Mouse (Mus musculus): ENCODE measurements at regions not wholly inside any gene's neighbourhood (a gene's known extent, or its start where the extent isn't known, plus 50 kb on each side); places are given as distances from the start of the nearest gene placed in this dataset.

DNA sequence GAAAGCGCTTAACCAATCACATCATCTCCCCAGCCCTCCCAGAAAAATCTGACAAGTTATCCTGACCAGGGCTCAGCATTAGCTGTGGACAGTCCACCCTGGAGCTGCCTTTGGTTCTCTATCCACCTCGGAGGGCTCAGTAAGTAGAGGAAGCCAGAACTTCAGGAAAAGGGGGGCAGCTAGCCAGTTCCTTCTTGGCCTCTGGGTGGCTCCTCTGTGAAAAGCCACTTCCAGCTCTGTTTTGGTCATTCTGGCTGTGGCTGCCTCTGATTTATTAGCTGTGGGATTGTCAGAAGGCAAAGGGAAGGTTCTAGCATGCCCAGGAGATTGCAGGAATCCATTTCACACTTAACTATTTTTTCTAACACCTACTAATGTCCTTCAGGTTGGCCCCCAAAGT lies 59.6 kb upstream of the Cux1 start:
- peak overlapping the region; percentile 99 for H3K27ac ChIP-seq (ENCODE audit: control insufficient read depth, low read depth, low read length)
- DNase-seq (ENCODE audit: low read depth, low spot score) = no peak
- no peak for TF ChIP-seq MEF2A (IDR thresholded peaks at IDR 0.05; ENCODE audit: extremely low read depth, insufficient replicate concordance, low read depth, low read length, poor library complexity, severe bottlenecking)
- no peak for TF ChIP-seq JUND (IDR thresholded peaks at IDR 0.05; ENCODE audit: low read depth, low read length)
- no peak for TF ChIP-seq MYB (IDR thresholded peaks at IDR 0.05; ENCODE audit: low read depth, low read length)
- TF ChIP-seq ETS1 (IDR thresholded peaks at IDR 0.05; ENCODE audit: low read depth, low read length) = no peak
- no peak for TF ChIP-seq USF2 (IDR thresholded peaks at IDR 0.05; ENCODE audit: borderline replicate concordance in 1 of 2, insufficient read depth in 1 of 2, low read depth in 1 of 2, low read length in 2 of 2)
- no peaks in the 10 kb centered on the region for H3K27me3 ChIP-seq (ENCODE audit: control insufficient read depth in 1 of 2, insufficient read depth in 2 of 2, low read length in 2 of 2)
- peak overlapping the region; percentile 40 for H3K9ac ChIP-seq (ENCODE audit: control insufficient read depth, low read depth, low read length, poor library complexity, severe bottlenecking)
- peaks cover 4% of the 10 kb centered on the region; the same call in 1 of the 2 replicates for H3K79me2 ChIP-seq (ENCODE audit: control insufficient read depth, insufficient read depth, low read length, poor library complexity)
- H3K36me3 ChIP-seq (ENCODE audit: control insufficient read depth in 1 of 2, insufficient read depth in 2 of 2, low read length in 2 of 2) = peaks cover 0 to 48% of the 10 kb centered on the region in 2 experiments; a peak in 2 of 4 replicates
- peaks cover 22 to 52% of the 10 kb centered on the region in 2 experiments for H3K4me1 ChIP-seq (ENCODE audit: control insufficient read depth in 1 of 2, insufficient read depth in 2 of 2, low read length in 2 of 2)
- no peaks in the 10 kb centered on the region for H3K9me3 ChIP-seq (replicated peaks; ENCODE audit: insufficient read depth, low read length)
- H3K4me3 ChIP-seq (ENCODE audit: control insufficient read depth in 1 of 2, insufficient read depth in 1 of 2, low read depth in 2 of 2, low read length in 2 of 2) = peak overlapping the region in 1 of 2 experiments; percentile 12; a peak in 3 of 4 replicates

DNA sequence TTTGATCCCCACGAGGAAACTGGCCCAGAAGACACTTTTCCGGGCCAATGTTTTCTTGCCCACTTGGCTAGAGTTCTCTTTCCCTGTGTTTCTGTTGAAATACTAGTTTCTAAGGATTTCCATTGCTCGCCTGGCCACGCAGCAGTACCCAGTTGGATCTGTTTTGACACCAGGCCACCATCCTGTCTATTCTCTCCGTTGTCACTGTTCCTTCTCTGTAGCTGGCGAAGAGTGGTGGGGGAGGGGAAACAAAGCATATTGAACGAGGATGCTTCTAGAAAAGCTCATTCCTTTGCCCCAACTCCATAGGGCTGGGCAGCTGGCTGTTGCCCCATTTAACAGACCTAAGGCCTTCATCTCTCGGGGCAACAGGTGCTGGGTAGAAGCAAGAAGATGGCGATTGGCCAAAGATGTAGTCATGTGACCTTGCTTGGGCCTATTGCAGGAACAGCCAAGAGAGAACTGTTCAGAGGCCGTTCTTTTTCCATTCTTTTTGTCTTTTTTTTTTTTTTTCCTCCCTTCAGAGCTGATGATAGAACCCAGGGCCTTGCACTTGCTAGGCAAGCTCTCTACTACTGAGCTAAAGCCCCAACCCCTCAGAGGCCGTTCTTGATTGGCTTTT lies 60.5 kb upstream of the Cux1 start:
- H3K27ac ChIP-seq (ENCODE audit: control insufficient read depth, low read depth, low read length) = peak overlapping the region; percentile 99
- peak overlapping the region; percentile 43 to 64 for H3K4me3 ChIP-seq (ENCODE audit: control insufficient read depth in 1 of 2, insufficient read depth in 1 of 2, low read depth in 2 of 2, low read length in 2 of 2)
- H3K79me2 ChIP-seq (ENCODE audit: control insufficient read depth, insufficient read depth, low read length, poor library complexity) = peaks cover under 1% of the 10 kb centered on the region; the same call in 1 of the 2 replicates
- H3K9ac ChIP-seq (ENCODE audit: control insufficient read depth, low read depth, low read length, poor library complexity, severe bottlenecking) = peak overlapping the region; percentile 73
- peaks cover 19 to 53% of the 10 kb centered on the region in 2 experiments for H3K4me1 ChIP-seq (ENCODE audit: control insufficient read depth in 1 of 2, insufficient read depth in 2 of 2, low read length in 2 of 2)
- H3K27me3 ChIP-seq (ENCODE audit: control insufficient read depth in 1 of 2, insufficient read depth in 2 of 2, low read length in 2 of 2) = no peaks in the 10 kb centered on the region
- peak; percentile 95 for DNase-seq (ENCODE audit: low read depth, low spot score)
- no peaks in the 10 kb centered on the region for H3K9me3 ChIP-seq (replicated peaks; ENCODE audit: insufficient read depth, low read length)
- H3K36me3 ChIP-seq (ENCODE audit: control insufficient read depth in 1 of 2, insufficient read depth in 2 of 2, low read length in 2 of 2) = peaks cover 0 to 40% of the 10 kb centered on the region in 2 experiments; a peak in 2 of 4 replicates
- TF ChIP-seq POLR2AphosphoS2 (IDR thresholded peaks at IDR 0.05; ENCODE audit: low read length) (no peak), NELFE (IDR thresholded peaks at IDR 0.05; ENCODE audit: low read depth, low read length) (peak; percentile 57), USF1 (IDR thresholded peaks at IDR 0.05; ENCODE audit: low read depth, low read length) (peak; percentile 95), GATA1 (IDR thresholded peaks at IDR 0.05; ENCODE audit: low read depth, low read length) (no peak), BHLHE40 (IDR thresholded peaks at IDR 0.05; ENCODE audit: borderline replicate concordance, low read depth, low read length) (no peak), HCFC1 (IDR thresholded peaks at IDR 0.05; ENCODE audit: low read depth, low read length) (peak; percentile 57), TAL1 (IDR thresholded peaks at IDR 0.05; ENCODE audit: low read length) (no peak), UBTF (IDR thresholded peaks at IDR 0.05; ENCODE audit: borderline replicate concordance, insufficient read depth, low read depth, low read length) (no peak), CHD2 (IDR thresholded peaks at IDR 0.05; ENCODE audit: low read length) (no peak), CHD1 (IDR thresholded peaks at IDR 0.05; ENCODE audit: low read depth, low read length) (no peak), JUND (IDR thresholded peaks at IDR 0.05; ENCODE audit: low read depth, low read length) (no peak), ZNF384 (IDR thresholded peaks at IDR 0.05; ENCODE audit: low read depth, low read length) (peak; percentile 97), ZKSCAN1 (IDR thresholded peaks at IDR 0.05; ENCODE audit: low read depth, low read length) (no peak), TCF12 (IDR thresholded peaks at IDR 0.05; ENCODE audit: low read depth, low read length) (no peak), GABPA (IDR thresholded peaks at IDR 0.05; ENCODE audit: low read depth, low read length) (no peak), MEF2A (IDR thresholded peaks at IDR 0.05; ENCODE audit: extremely low read depth, insufficient replicate concordance, low read depth, low read length, poor library complexity, severe bottlenecking) (no peak), POLR2AphosphoS5 (IDR thresholded peaks at IDR 0.05; ENCODE audit: borderline replicate concordance, low read depth, low read length) (no peak), POLR2A (IDR thresholded peaks at IDR 0.05; ENCODE audit: control insufficient read depth in 1 of 2, insufficient read depth in 1 of 2, low read depth in 1 of 2, low read length in 2 of 2, poor library complexity in 1 of 2) (peak in 1 of 2 experiments; percentile 63; a peak in 2 of 4 replicates), RCOR1 (IDR thresholded peaks at IDR 0.05; ENCODE audit: low read depth, low read length) (no peak), EP300 (IDR thresholded peaks at IDR 0.05; ENCODE audit: low read depth in 1 of 2, low read length in 2 of 2) (peak in 1 of 2 experiments; percentile 38; a peak in 1 of 4 replicates), NRF1 (IDR thresholded peaks at IDR 0.05; ENCODE audit: insufficient read depth, low read depth, low read length, poor library complexity, severe bottlenecking) (no peak), ZC3H11A (IDR thresholded peaks at IDR 0.05; ENCODE audit: low read depth, low read length) (no peak), MAZ (IDR thresholded peaks at IDR 0.05; ENCODE audit: low read depth, low read length) (no peak; the same call in 1 of the 2 replicates), ELF1 (IDR thresholded peaks at IDR 0.05; ENCODE audit: low read depth, low read length) (0 out of 2 replicates have a peak, but pooled peaks have one; percentile 21), MYC (IDR thresholded peaks at IDR 0.05; ENCODE audit: low read depth, low read length) (no peak), ETS1 (IDR thresholded peaks at IDR 0.05; ENCODE audit: low read depth, low read length) (peak; percentile 39; the same call in 1 of the 2 replicates), USF2 (IDR thresholded peaks at IDR 0.05; ENCODE audit: borderline replicate concordance in 1 of 2, insufficient read depth in 1 of 2, low read depth in 1 of 2, low read length in 2 of 2) (peak; percentile 63 to 79; a peak in 1 of 4 replicates)

All from MEL (cell line).